Mouse (Mus musculus): ENCODE results near the gene Atg3. TPM values are rescaled to one million over a fixed set of nuclear protein-coding genes. Genes with fewer than 3 reads are reported as not detected.
A peak's percentile ranks its signal among the peaks of the same experiment; 100 is the strongest.

Gene Atg3
- total RNA-seq (2022): 10 to 100 TPM; 41.5 to 69.2 (median 50.8) TPM

GRCm38 (mm10) chr16:45158522-45159388, at the start of gene Atg3, which contains the start of gene Slc35a5:
TSS of gene Atg3 (plus strand) at chr16:45158785.
TSS of gene Slc35a5 (minus strand) at chr16:45158706.
- peak; percentile 95 for DNase-seq

- peak; percentile 72 for DNase-seq
These were observed 48.1 kb upstream of the Atg3 start for GRCm38 (mm10) chr16:45110498-45110897.

DNA sequence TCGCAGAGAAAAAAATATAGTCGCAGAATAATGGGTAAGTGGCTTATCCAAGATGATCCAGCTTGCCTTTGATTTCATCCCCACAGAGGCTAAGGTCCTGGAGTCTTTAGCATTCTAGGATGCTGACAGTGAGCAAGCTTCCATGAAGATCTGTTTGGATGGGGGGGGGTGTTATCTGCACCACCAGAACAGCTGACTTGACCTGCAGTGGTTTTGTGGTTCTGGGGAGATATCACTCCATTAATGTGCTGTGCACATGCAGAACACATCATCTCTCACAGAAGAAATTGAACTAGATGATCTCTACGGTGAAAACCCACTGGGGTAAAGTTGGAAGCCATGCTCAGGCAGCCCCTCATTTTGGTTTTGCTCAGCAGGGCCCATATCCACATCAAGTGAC, 41.4 kb upstream of the Atg3 start:
- DNase-seq: no peak

DNA sequence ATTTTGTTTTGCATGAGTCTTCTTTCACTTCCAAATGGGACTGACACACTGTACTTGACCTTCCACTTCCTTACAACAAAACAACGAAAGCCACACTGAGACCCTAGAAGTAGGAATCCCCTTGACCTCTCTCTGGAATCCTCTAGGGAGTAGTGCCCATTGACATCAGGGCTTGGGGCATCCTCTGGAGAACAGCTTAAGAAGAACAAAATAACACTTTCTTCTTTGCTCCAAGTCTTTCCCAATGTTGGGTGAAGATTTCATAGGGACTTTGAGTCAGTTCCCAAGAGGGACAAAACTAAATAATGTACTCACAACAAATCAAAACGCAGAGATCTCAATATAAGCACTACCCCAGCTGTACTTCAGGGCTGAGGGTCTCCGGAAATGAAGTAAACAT, 39.8 kb upstream of the Atg3 start:
- no peak for DNase-seq

GRCm38 (mm10) chr16:45120844-45121425, 37.6 kb upstream of the Atg3 start:
- DNase-seq: peak; percentile 45

- no peak for DNase-seq
These were observed 36.0 kb upstream of the Atg3 start for GRCm38 (mm10) chr16:45122571-45122970.

GRCm38 (mm10) chr16:45124230-45125203, 34.1 kb upstream of the Atg3 start:
- DNase-seq: peak; percentile 42

DNA sequence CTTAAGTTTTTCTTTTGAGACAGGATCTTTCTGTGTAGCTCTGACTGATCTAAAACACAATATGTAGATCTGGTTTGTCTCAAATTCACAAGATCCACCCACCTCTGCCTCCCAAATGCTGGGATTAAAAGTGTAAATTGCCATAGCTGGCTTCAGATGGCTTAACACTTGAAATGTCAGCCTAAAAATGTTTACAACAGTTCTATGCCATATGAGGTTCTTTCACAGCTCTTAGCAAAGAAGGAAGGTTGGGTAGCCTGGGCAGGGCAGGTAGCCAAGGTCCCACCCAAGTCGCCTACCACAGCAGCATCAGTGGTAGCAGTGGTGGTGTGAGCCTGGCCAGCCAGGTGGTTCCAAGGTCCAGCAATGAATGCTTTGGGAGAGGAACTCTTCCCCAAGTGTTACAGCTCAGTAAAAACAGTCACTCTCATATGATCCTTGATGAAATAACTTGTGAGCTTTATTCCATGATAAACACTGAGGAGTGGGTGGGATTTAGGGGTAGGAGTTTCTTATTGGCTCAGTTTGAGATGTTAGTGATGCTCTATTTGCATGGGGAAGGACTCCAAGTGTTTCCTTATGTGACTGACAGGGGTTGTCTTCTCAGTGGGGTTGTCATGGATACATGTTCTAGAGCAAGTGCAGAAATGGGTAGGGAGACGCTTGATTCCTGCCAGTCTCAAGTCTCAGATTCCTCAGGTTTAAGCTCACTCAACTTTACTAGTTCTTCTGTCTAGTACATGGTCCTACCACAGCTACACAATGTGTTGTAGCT, 30.5 kb upstream of the Atg3 start:
- DNase-seq: no peak

DNA sequence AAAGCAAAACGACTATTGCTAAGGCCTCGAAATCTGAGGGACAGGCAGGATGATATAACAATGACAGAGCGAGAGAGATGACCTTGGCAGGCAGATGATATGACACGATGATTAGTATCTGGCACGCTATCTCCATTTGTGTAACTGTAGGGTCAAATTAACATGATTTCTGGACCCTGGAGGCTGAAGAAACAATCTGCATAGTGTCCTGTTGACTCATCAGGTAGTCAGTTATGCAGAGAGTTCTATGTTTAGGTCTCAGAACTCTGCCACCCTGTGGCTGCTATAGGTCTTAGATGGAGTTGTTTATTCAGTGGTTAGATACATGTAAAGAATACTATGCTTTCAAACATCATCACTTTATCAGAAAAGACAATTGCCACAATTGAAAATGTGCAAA, 16.9 kb upstream of the Atg3 start:
- DNase-seq: peak; percentile 61

- DNase-seq: no peak
These were observed 16.0 kb upstream of the Atg3 start for GRCm38 (mm10) chr16:45142565-45142964.

DNA sequence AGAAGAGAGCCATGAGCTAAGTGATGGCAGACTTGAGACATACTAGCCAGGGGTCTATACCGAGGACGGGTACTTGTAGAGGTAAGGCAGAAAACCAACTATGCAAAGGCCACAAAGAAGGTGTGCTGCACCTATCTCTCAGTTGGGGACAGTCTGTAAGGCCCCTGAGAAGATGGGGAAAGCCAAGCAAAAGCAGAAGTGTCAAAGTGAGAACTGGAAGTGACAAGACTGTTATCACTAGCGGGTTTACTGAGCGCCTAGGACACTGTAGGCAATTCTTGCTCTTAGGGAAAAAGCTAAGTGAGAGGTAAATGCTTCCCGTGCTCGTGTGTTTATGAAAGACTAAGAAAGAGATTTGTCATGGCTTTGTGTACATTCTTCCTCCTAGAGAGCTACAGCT, 13.5 kb upstream of the Atg3 start:
- no peak for DNase-seq

DNA sequence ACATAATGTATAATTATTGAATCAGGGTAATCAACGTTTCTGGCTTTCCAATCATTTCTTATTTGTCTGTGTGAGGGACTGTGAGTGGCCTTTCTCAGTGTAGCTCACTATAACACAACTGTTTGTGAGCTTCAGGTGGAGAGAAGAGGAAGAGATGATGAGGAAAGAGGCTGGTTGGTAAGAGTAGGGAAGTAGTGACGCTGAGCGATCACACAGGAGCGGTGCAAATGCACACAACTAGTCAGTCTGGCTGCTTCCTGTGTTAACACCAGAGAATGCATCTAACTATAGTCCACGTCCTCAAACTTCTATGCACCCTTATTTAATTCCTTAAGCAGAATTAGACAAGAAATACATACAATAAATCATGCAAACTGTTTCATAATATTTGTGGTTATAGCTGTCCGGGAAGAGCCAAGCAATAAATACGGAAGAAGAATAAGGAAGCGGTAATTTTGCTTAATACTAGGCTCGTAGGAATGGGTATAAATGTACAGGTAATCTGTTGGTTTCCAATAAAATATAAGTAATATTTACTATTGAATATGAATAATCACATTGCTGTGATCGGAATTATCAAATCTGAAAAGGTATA, 10.0 kb upstream of the Atg3 start:
- DNase-seq: no peak

DNA sequence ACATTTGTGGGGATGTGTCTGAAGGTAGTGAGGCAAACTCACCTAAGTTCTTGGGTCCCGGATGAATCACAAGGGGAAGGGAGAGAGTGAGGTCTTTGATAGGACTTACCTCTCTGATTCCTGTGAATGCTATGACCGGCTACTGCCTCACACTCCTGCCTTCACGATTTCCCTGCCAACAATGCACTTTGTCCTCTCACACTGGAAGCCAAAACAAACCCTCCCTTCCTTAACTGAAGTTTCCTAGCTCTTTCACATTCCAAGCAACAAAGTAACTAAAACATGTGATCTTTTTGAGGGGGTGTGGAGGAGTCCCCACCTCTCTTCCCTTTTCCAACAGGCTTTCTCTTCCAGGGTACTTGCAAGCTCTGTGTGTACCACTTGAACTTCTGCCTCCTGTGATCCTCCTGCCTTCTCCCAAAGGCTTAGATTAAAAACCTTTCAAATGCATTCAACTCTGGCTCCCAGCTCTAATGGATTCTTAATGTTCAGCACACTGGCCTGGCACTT, 3.8 kb upstream of the Atg3 start:
- DNase-seq: no peak

DNA sequence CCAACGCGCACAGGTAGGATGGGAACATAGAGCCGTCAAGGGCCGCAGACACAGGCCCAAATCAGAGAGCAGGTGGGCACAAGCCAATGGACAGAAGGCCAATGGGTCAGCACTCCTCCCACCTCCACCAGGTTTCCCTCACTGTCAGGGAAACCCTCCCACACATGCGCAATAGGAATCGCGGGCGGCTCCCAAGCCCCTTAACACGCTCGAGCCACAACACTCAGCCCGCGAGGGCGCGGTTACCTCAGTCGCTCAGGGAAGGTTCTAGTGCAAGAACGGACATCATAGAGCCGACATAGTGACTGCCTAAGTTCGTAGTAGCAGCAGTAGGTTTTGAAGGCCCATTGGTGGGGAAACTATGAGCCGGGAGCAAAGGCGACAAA, 456 bp upstream of the Atg3 start:
- peak; percentile 68 for DNase-seq

- no peak for DNase-seq
These were observed 768 bp downstream of the Atg3 start for GRCm38 (mm10) chr16:45159389-45159716.

- no peak for DNase-seq
These were observed 20.0 kb downstream of the Atg3 start for GRCm38 (mm10) chr16:45178552-45178951.

DNA sequence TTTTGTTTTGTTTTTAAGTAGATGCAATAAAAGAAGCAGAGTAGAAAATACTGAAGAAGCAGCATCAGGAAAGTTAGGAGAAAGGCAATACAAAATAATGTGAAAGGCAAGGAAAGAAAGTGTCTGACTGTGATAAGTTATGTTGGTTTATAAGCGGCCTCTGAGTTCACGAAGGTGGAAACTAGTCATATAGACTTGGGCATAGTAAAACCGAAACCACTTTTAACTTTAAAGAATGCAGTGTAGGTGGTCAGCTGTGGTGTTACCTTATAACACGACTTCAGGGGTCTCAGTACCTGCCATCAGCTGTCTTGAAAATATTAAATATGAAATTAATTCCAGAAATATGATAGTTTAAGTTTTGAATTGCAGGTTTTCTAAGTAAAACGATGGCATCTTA, 23.2 kb downstream of the Atg3 start:
- no peak for DNase-seq

GRCm38 (mm10) chr16:45192613-45193012, 34.0 kb downstream of the Atg3 start:
- peak; percentile 49 for DNase-seq

- peak; percentile 34 for DNase-seq
These were observed 38.2 kb downstream of the Atg3 start for GRCm38 (mm10) chr16:45196816-45197215.

DNA sequence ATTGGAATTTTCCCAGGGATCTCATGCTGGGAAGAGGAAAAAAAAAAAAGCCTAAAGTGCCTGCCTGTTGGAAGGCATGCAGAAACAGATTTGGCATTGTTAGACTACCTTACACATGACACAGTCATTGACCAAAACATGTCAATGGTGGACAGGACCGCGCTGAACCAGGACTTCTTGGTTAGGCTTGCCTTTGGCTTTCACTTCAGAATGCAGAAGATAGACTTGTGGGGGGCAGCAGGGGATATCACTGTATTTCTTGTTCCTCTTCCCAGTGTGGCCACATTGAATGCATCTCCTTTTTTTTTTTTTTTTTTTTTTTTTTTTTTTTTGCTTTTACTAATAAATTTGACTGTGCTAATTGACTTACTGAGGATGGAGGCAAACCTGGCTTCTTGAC, 42.8 kb downstream of the Atg3 start:
- no peak for DNase-seq

DNA sequence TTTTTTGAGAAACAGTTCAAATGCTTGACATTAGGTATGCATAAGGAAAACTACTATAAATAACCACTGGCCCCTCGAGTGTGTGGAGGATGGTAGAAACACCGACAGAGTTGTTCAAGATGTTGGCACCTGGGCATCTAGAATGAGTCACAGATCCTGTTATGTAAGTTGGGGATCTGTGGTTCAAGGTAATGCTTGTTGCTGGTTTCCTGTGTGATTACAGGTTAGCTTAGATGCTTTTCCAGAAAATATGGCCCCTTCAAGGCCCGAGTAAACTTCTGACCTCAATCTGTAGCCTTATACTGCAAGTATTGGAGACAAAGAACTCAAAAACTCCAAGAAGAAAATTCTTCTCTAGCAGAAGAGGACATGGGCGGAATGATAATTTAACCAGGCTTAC, 45.9 kb downstream of the Atg3 start:
- DNase-seq: no peak

Data from adrenal gland, adult 8-10 months (tissue).